Mouse (Mus musculus) cerebellum, adult 11-12 months (tissue): ENCODE measurements around the gene Kctd17.

Source experiments
- DNase-seq: peaks from one replicate; pipeline ENCODE4 v3.0.0; 2022

The Kctd17 gene

GRCm38 (mm10) chr15:78449694-78450418 is 21.5 kb downstream of the Kctd17 start:
- DNase-seq, result peak; percentile 32

GRCm38 (mm10) chr15:78450419-78450768 is 22.0 kb downstream of the Kctd17 start:
- no peak for DNase-seq

GRCm38 (mm10) chr15:78451201-78451600 is 22.8 kb downstream of the Kctd17 start:
- DNase-seq, result no peak

- DNase-seq, result no peak
Measured at GRCm38 (mm10) chr15:78452929-78453328, 24.6 kb downstream of the Kctd17 start.

GRCm38 (mm10) chr15:78455168-78455567 is 26.8 kb downstream of the Kctd17 start:
- no peak for DNase-seq

GRCm38 (mm10) chr15:78456051-78456450 is 27.7 kb downstream of the Kctd17 start:
- peak; percentile 46 for DNase-seq

GRCm38 (mm10) chr15:78457193-78457592 is 28.8 kb downstream of the Kctd17 start:
- DNase-seq, result no peak

GRCm38 (mm10) chr15:78462981-78463380 is 34.6 kb downstream of the Kctd17 start:
- no peak for DNase-seq

- no peak for DNase-seq
Measured at GRCm38 (mm10) chr15:78466809-78467208, 38.4 kb downstream of the Kctd17 start.

GRCm38 (mm10) chr15:78467570-78467969 is 39.2 kb downstream of the Kctd17 start:
- no peak for DNase-seq

- DNase-seq, result no peak
Measured at GRCm38 (mm10) chr15:78468379-78468937, 40.1 kb downstream of the Kctd17 start, which contains the start of gene Tmprss6. TSS of gene Tmprss6 (minus strand) at chr15:78468634.

GRCm38 (mm10) chr15:78470495-78471276 is 42.3 kb downstream of the Kctd17 start:
- no peak for DNase-seq

GRCm38 (mm10) chr15:78471902-78472301 is 43.5 kb downstream of the Kctd17 start:
- no peak for DNase-seq

GRCm38 (mm10) chr15:78473442-78473841 is 45.1 kb downstream of the Kctd17 start:
- no peak for DNase-seq

- no peak for DNase-seq
Measured at GRCm38 (mm10) chr15:78475604-78476031, 47.3 kb downstream of the Kctd17 start.

GRCm38 (mm10) chr15:78476878-78477277 is 48.5 kb downstream of the Kctd17 start:
- no peak for DNase-seq

- no peak for DNase-seq
Measured at GRCm38 (mm10) chr15:78478073-78478472, 49.7 kb downstream of the Kctd17 start.

- DNase-seq, result no peak
Measured at GRCm38 (mm10) chr15:78479470-78479869, 51.1 kb downstream of the Kctd17 start.

- DNase-seq, result no peak
Measured at GRCm38 (mm10) chr15:78480111-78480510, 51.7 kb downstream of the Kctd17 start.

GRCm38 (mm10) chr15:78480991-78481390 is 52.6 kb downstream of the Kctd17 start:
- DNase-seq, result no peak

- peak; percentile 68 for DNase-seq
Measured at GRCm38 (mm10) chr15:78481448-78482000, 53.2 kb downstream of the Kctd17 start.

- no peak for DNase-seq
Measured at GRCm38 (mm10) chr15:78482518-78482917, 54.2 kb downstream of the Kctd17 start.

- peak; percentile 86 for DNase-seq
Measured at GRCm38 (mm10) chr15:78483311-78483710, 54.9 kb downstream of the Kctd17 start.

- DNase-seq, result no peak
Measured at GRCm38 (mm10) chr15:78486564-78486963, 58.2 kb downstream of the Kctd17 start.
